Mouse (Mus musculus) retina, embryonic 14.5 days (tissue): ENCODE data around the gene Vill.

Experiments
- DNase-seq: peaks from one replicate; pipeline ENCODE4 v3.0.0-alpha.2; 2015; ENCODE audit warnings: low spot score

The Vill gene

GRCm38 (mm10) chr9:119052154-119052944 lies at the start of gene Vill:
Gene Vill, plus strand, starts transcription at chr9:119052778.
- DNase-seq: peak; percentile 61

GRCm38 (mm10) chr9:119003990-119004702 lies 48.4 kb upstream of the Vill start:
- DNase-seq: no peak

GRCm38 (mm10) chr9:119004703-119005076 lies 47.9 kb upstream of the Vill start:
- DNase-seq: no peak

- no peak for DNase-seq
Measured at GRCm38 (mm10) chr9:119005303-119006029, 47.1 kb upstream of the Vill start.

GRCm38 (mm10) chr9:119007266-119007665 lies 45.3 kb upstream of the Vill start:
- DNase-seq: no peak

- DNase-seq: no peak
Measured at GRCm38 (mm10) chr9:119008871-119009270, 43.7 kb upstream of the Vill start.

GRCm38 (mm10) chr9:119010156-119010710 lies 42.3 kb upstream of the Vill start:
- no peak for DNase-seq

- DNase-seq: no peak
Measured at GRCm38 (mm10) chr9:119016785-119017507, 35.6 kb upstream of the Vill start.

- no peak for DNase-seq
Measured at GRCm38 (mm10) chr9:119021731-119022130, 30.8 kb upstream of the Vill start.

- no peak for DNase-seq
Measured at GRCm38 (mm10) chr9:119025263-119025662, 27.3 kb upstream of the Vill start.

- no peak for DNase-seq
Measured at GRCm38 (mm10) chr9:119025832-119026331, 26.7 kb upstream of the Vill start.

GRCm38 (mm10) chr9:119027337-119027736 lies 25.2 kb upstream of the Vill start:
- no peak for DNase-seq

GRCm38 (mm10) chr9:119028226-119029195 lies 24.1 kb upstream of the Vill start:
- no peak for DNase-seq

GRCm38 (mm10) chr9:119029568-119029967 lies 23.0 kb upstream of the Vill start:
- peak; percentile 80 for DNase-seq

GRCm38 (mm10) chr9:119031038-119031437 lies 21.5 kb upstream of the Vill start:
- no peak for DNase-seq

- DNase-seq: no peak
Measured at GRCm38 (mm10) chr9:119031772-119032171, 20.8 kb upstream of the Vill start.

- no peak for DNase-seq
Measured at GRCm38 (mm10) chr9:119032538-119032937, 20.0 kb upstream of the Vill start.

GRCm38 (mm10) chr9:119033111-119033921 lies 19.3 kb upstream of the Vill start:
- DNase-seq: no peak

- no peak for DNase-seq
Measured at GRCm38 (mm10) chr9:119034069-119034468, 18.5 kb upstream of the Vill start.
